Mouse (Mus musculus) spleen, postnatal 14 days (tissue): ENCODE measurements around the gene Hmgn3.

Source experiments
- DNase-seq, 2 experiments: peaks; one replicate each; pipeline ENCODE4 v3.0.0; 2021 to 2022; ENCODE audit warnings: low spot score in 2 of 2

Hmgn3 gene

GRCm38 (mm10) chr9:83100786-83101185 lies 45.7 kb downstream of the Hmgn3 start:
- DNase-seq = no peak

- DNase-seq = no peak
These were observed 47.7 kb downstream of the Hmgn3 start for GRCm38 (mm10) chr9:83098652-83099307.

- no peak for DNase-seq
These were observed 48.7 kb downstream of the Hmgn3 start for GRCm38 (mm10) chr9:83097816-83098215.

DNA sequence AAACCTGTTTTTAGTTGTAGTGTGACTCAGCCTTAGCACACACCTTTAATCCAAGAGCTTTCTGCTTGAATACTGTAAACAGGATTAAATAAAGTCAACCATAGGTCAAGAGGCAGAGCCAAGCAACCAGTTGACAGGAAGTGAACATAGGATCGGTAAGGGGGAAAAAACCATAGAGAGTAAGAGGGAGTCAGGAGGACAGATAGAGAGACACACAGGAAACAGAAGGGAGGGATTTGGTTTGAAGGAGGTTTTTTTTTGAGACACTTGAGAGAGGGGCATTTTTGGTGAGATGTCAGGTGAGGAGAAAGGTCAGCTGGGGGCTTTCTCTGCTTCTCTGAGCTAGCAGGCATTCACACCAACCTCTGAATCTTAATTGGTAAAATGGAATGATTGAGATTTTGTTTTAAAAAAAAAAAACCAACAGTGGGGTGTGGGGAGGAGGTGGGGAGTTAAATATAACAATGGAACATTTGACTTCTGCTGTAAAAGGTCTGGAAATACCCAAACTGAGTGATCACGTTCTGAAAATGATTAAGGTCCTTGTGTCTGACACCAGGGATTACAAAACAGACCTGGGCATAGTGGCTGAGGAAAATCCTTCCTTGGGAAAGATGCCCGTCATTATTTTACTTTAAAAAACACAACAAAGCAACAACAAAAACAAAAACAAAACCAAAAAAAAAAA lies 51.7 kb downstream of the Hmgn3 start:
- DNase-seq = no peak

- no peak for DNase-seq
These were observed 62.6 kb downstream of the Hmgn3 start for GRCm38 (mm10) chr9:83083790-83084469.

DNA sequence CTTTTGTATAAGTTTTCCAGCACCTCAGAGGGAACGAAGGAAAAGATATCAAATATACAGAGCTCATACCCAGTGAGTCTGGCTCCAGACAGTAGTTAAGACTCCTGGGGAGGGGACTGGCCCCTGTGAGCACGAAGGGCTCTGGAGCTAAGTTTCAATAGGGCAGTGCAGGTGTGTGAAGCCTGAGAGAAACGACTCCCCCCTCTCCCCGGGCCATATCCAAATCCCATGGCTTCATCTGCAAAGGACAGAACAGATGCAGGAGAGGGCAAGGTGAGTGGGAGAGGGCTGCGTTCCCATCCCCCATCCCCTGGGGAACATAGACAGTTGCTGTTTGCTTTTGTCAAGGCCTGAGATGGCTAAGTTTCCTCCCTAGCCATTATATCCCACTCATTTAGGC lies 63.4 kb downstream of the Hmgn3 start:
- no peak for DNase-seq

- no peak for DNase-seq
These were observed 64.2 kb downstream of the Hmgn3 start for GRCm38 (mm10) chr9:83082296-83082695.

DNA sequence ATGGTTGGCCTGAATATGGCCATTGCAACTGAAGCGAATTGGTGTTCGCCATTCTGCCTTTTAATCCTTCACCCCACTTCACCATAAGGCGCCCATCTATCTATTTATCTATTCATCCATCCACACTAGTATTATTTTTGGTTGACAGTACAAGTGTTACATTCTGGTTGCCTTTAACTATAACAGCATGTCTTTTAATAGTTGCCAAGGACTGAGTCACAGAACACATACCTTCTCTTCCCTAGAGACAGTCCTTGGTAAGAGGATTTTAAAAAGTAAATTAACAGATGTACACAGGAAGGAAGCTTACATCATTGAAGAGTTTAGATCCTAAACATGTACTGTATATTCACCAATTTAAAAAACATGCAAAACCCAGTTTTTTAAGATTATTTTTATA lies 66.8 kb downstream of the Hmgn3 start:
- DNase-seq = no peak

DNA sequence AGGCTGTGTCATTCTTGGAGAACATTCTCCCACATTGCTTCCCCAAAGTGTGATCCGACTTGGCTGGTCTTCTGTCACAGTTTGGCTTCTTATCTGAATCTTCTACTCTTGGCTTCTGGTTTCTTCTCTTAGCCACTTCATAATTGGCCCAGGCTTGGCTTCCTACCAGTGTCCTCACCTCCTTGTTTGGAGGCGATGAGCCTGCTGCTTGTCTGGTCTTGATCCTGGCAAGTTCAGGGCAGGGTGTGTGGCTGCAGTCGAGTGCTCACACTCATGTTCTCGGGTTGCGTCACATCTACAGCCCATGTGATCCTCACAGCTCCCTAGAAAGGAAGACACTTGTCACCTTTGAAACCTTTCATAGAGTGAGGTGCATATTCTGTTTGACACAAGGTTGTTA lies 78.2 kb downstream of the Hmgn3 start:
- DNase-seq = no peak

- no peak for DNase-seq
These were observed 85.2 kb downstream of the Hmgn3 start for GRCm38 (mm10) chr9:83061289-83061688.
